Mouse (Mus musculus): ENCODE data around the gene Cmah.

GRCm38 (mm10) chr13:24484811-24485210 is 157.6 kb downstream of the Cmah start:
- no peak for TF ChIP-seq CTCF (IDR thresholded peaks at IDR 0.05; ENCODE audit: borderline replicate concordance, insufficient read depth, low read length)
- no peak for TF ChIP-seq POLR2A (IDR thresholded peaks at IDR 0.05; ENCODE audit: low read depth, low read length)
